Mouse (Mus musculus) G1E (cell line): ENCODE results near the gene Fjx1.

Experiments used
- CTCF ChIP-seq: IDR thresholded peaks from 2 replicates; pipeline ENCODE4 v1.5.1; 2012; ENCODE audit warnings: low read depth, low read length, inconsistent platforms, mixed read lengths
- POLR2AphosphoS5 ChIP-seq: IDR thresholded peaks from 2 replicates; pipeline ENCODE4 v1.6.1; 2012; ENCODE audit warnings: low read depth, low read length, inconsistent platforms; ENCODE audit not compliant: insufficient replicate concordance
- TAL1 ChIP-seq: conservative IDR thresholded peaks from 2 replicates; pipeline ENCODE4 v1.6.1; 2012; ENCODE audit warnings: low read depth, low read length, inconsistent platforms, mixed read lengths

DNA sequence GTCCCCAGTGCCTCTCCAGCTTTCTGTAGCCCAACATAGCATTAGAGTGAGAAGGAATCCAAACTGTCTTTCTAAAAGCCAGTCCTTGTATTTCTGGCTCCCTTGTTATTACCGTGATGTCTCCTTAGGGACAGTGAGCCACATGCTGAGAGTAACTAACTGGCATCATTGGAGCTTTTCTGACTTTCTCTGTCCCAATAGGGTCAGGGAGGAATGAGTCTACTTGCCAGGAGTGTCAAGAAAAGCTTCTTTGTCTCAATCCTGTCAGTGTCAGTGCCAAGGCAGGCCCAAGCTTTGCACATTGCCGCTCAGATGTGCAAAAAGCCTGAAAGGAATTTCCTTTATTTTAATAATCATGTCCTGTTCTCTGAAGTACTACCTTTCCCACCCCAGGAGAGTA lies 23.8 kb upstream of the Fjx1 start:
- TF ChIP-seq TAL1, result no peak
- TF ChIP-seq CTCF, result no peak
- no peak for TF ChIP-seq POLR2AphosphoS5
